Mouse (Mus musculus) macrophage (primary cell): ENCODE measurements around the gene Phb. TPM values are rescaled to one million over a fixed set of nuclear protein-coding genes. Genes with fewer than 3 reads are reported as not detected.

Experiments used
- H3K27ac ChIP-seq: fragments of 350-480 bp; formaldehyde crosslinking; 2 replicates; pipeline ENCODE4 v1.9.0; 2021
- H3K36me3 ChIP-seq: fragments of 350-480 bp; formaldehyde crosslinking; 2 replicates; pipeline ENCODE4 v1.9.0; 2021; ENCODE audit errors: inconsistent target
- H3K4me3 ChIP-seq: fragments of 350-480 bp; formaldehyde crosslinking; 2 replicates; pipeline ENCODE4 v1.9.0; 2021; ENCODE audit errors: inconsistent target
- H3K79me2 ChIP-seq: fragments of 350-480 bp; formaldehyde crosslinking; 2 replicates; pipeline ENCODE4 v1.9.0; 2021; ENCODE audit errors: inconsistent target
- WGBS: methylation state at CpG from one replicate; pipeline ENCODE4 v1.1.7; 2026; ENCODE audit warnings: inconsistent platforms; ENCODE audit not compliant: missing documents; 5-methylcytosine and 5-hydroxymethylcytosine counted together
- polyA plus RNA-seq: library from polyadenylated mRNA; stranded (reverse); fragments of 250-400 nt; gene quantifications from 3 replicates; pipeline ENCODE4 v1.2.4, GENCODE M21; 2018; ENCODE audit warnings: inconsistent platforms
- total RNA-seq, 78 experiments: library from RNA; depleted of rRNA; stranded (reverse); fragments of 250-400 nt; gene quantifications; 1 replicate in 9 of 78; 2 replicates in 24 of 78; 3 replicates in 43 of 78; 4 replicates in 2 of 78; pipeline ENCODE4 v1.2.4; 2018; ENCODE audit warnings: inconsistent platforms in 56 of 78

Gene Phb
- 100 to 1,000 TPM in 2 of 26 experiments, 10 to 100 TPM in 24; 28.4 to 130 (median 52.8) TPM for total RNA-seq (2018; cell fraction: chromatin; rRNA removed)
- 10 to 100 TPM; 33.5 to 62.3 (median 44.5) TPM for total RNA-seq (2018; cell fraction: cytosol; rRNA removed)
- 10 to 100 TPM; 16.1 to 63.1 (median 36.5) TPM for total RNA-seq (2018; cell fraction: nucleus; rRNA removed)
- 67.1 to 111 TPM (median 84.1 TPM) in 3 replicates for polyA plus RNA-seq

DNA sequence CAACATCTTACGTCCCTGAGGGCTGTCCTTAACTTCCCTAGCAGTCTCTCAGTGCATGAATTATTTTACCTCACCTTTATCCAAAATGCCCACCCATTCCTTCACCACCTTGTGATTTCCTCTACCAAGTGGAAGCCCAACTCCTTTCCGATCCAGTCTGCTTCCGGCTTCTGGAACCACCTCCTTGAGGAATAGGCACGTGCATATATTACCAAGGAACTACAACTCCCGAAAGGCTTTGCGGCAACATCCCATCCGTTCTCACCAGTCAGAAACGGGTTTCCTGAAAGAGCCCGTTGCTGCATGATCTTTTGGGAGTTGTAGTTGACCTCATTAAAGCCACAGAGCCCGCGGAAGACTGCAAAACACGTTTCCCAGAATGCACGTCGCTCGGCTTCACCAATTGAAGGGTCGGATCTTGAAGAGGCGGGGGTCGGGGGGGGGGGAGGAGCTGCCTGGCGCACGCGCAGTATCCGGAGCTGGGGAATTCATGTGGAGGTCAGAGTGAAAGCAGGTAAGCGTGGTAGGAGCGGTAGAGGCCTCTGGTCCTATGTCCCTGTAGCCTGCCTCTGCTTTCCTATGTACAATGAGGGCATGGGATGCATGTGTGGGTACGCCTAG lies at the start of gene Phb:
TSS of gene Phb (plus strand) at position 429 of the 621 bp plus-strand sequence.
- Histone ChIP-seq H3K27ac (peak within 1 kb of the TSS; percentile 50), H3K4me3 (peak within 1 kb of the TSS; percentile 97), H3K79me2 (peaks cover 17% of the 10 kb centered on the region), H3K36me3 (peaks cover 18% of the 10 kb centered on the region; the same call in 1 of the 2 replicates)
- WGBS: 3% methylated on average over 24 of the region's 25 CpGs

DNA sequence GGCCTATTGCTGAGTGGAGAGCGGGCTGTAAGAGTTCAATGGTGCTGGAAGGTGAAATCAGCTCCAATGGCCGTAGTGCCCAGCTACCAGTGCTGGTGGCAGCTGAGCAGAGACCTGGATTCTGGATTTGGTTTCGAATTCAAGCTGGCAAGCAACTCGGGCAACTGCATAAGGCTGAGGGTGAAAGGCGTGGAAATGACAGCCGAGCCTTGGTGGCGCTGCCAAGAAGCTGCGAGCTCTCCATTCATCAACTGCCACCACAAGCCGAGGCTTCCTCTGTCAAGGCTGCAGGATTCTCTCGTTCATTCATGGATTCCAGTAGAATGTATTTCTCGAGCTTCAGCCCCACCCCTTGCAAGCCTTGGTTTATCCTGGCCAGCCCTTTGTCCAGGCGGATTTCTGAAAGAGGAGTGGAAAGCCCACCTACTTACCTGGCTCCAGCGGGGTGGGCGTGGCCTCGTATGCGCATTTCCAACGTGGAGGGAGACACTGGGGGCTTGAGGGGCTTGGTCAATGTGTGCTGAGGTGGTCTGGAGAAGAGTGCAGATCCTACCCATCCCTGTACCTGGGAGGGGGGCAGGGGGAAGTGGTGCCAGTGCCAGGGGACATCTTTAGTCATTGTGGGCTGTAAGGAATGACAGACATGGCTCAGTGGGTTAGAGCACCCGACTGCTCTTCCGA lies 48.8 kb upstream of the Phb start:
- H3K79me2 ChIP-seq: no peaks in the 10 kb centered on the region
- H3K4me3 ChIP-seq: no peak overlapping the region
- H3K27ac ChIP-seq: no peak overlapping the region
- H3K36me3 ChIP-seq: no peaks in the 10 kb centered on the region
- WGBS: 72% methylated on average over 19 of the region's 19 CpGs

DNA sequence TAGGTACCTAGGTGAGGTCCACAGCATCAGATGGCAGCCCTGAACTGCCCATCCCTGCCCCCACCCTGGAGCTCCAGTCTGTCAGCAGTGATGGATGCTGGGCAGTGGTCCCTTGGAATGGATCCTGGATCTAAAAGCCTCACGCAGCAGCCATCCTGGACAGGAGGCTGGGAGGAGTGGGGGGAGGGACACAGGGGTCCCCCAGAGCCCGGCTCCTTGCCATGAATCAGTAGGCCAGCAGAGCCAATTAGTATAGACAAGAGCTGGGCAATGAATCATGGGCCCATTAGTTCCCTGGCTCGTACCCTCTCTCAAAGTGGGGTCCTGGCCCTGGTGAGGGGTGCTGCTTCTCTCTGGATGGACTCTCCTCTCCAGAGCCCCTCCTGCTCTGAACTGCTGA lies 47.7 kb upstream of the Phb start:
- Histone ChIP-seq H3K36me3 (no peaks in the 10 kb centered on the region), H3K79me2 (no peaks in the 10 kb centered on the region), H3K4me3 (no peak overlapping the region), H3K27ac (no peak overlapping the region)
- WGBS: 95% methylated on average over 3 of the region's 3 CpGs

DNA sequence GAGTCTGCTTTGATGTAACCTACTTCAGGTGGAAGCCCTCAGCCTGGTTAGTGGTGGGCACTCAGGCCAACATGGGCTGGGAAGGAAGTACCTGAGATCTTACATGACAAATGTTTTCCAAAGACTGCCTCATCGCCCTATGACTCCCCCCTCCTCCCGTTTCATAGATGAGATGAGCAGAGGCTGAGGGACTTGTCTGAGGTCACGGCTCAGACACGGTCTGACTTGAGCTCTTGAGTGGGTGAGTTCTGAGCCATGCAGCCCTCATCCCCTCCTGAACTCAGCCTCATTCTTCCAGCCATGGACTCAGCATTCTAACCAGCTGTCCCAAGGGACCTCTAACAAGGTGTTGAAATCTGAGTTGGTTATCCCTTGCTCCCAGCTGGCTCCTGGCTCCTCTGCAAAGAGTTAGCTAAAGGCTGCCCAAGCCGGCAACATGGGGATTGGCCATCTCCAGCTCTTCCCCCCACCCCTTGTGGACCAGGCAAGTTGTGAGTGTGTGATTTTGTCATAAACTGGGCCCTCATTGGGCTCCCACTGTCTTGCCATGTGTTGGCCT lies 46.8 kb upstream of the Phb start:
- no peaks in the 10 kb centered on the region for H3K79me2 ChIP-seq
- no peaks in the 10 kb centered on the region for H3K36me3 ChIP-seq
- no peak overlapping the region for H3K27ac ChIP-seq
- WGBS: 98% methylated on average over 5 of the region's 5 CpGs
- H3K4me3 ChIP-seq: no peak overlapping the region

DNA sequence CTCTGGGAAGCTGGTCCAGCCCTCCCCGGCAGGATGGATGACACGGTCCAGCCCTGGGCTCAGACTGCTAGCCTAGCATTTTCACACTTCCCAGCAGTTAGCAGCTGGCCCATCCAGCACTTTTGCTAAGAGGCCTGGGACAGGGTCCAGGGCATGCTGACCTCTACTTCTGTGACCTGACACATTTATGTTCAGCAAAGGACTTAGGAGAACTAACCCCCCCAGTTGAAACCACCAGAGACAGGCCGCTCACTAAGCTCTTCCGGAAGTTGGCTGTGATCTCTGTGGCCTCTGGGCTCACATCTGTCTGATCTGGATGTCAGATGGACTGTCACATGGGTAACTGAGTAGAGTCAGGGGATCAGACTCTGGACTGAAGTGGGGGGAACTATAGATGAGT lies 45.7 kb upstream of the Phb start:
- no peaks in the 10 kb centered on the region for H3K79me2 ChIP-seq
- H3K27ac ChIP-seq: no peak overlapping the region
- 77% methylated on average over 4 of the region's 4 CpGs for WGBS
- H3K36me3 ChIP-seq: no peaks in the 10 kb centered on the region
- H3K4me3 ChIP-seq: no peak overlapping the region

DNA sequence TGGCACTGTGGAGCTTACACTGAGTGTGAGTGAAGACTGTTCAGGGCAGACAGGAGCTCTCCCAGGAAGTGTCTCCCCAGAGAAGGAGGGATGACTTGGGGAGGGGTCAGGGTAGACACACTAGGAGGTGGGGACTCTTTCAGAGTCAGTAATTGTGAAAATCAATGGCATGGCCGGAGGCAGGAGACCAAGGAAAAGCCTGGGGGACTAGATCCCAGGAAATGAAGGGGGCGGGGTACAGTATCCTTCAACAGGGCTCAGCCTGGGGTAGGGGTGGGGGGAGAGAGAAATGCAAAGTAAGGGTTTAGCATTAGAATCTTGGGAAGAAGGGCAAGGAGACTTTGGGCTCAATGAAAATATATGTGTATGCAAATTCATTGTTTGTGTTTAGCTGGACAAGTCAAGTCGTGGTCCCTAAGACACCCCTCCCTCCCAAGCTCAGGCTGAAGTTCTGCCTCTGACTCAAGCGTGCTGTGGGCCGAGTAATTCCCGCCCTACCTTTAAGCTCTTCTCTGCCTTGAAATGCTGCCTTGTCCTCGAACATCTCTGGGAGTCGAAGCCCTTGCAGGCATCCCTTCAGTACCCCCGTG lies 45.1 kb upstream of the Phb start:
- no peaks in the 10 kb centered on the region for H3K79me2 ChIP-seq
- no peaks in the 10 kb centered on the region for H3K36me3 ChIP-seq
- H3K27ac ChIP-seq: no peak overlapping the region
- 85% methylated on average over 9 of the region's 9 CpGs for WGBS
- no peak overlapping the region for H3K4me3 ChIP-seq

DNA sequence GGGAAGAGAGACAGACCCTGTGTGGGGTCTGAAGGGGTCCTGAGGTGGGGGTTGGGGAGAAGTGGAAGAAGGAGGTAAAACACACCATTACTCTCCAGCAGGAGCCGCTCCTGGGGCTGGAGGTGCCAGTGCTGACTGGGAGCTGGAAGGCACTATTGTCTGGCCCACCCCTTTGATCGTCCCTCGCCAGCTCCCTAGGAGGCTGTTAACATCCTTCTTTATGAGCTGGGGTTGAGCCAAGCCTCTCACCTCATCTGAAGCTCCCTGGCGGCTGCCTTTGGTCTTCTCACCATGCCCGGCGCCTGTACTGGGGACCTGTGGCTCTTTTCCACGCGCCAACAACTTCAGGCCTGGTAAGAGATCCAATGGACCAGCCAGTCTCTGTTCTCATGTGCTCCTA lies 44.3 kb upstream of the Phb start:
- Histone ChIP-seq H3K27ac (no peak overlapping the region), H3K4me3 (no peak overlapping the region), H3K36me3 (no peaks in the 10 kb centered on the region), H3K79me2 (no peaks in the 10 kb centered on the region)
- WGBS: 88% methylated on average over 8 of the region's 8 CpGs

DNA sequence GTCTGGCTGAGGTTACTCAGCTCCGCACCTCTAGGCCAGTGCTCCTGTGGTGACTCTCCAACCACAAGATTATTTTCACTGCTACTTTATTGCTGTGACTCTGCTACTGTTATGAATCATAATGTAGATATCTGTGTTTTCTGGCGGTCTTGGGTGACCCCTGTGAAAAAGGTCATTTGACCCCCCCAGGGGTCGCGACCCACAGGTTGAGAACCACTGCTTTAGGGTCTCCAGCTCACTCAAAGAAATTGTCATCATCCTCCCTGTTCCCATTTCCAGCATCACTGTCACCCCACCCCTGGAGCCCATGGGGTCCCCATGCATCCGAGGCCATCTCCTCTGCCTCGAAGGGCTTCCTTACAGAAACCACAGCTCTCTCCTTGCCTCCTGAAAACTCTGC lies 36.2 kb upstream of the Phb start:
- no peak overlapping the region for H3K4me3 ChIP-seq
- WGBS: 92% methylated on average over 6 of the region's 6 CpGs
- no peak overlapping the region for H3K27ac ChIP-seq
- no peaks in the 10 kb centered on the region for H3K79me2 ChIP-seq
- no peaks in the 10 kb centered on the region for H3K36me3 ChIP-seq

DNA sequence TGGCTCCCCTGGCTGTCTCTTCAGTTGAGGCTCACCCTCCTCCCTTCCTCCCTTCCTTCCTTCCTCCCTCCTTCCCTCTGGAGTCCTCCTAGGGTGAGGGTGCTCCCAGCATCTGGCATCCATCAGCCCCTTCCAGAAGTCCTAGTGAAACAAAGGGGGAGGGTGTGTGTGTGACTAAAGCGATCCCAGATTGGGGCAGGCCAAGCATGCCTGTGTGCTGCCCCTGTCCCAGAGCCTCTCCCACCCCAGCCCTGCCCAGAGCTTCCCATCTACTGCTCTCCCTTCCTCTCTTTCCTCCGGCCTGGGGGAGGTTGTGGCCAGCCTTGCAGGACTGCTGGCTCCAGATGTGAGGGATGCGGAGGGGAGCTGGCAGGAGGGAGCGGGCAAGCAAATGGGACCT lies 35.5 kb upstream of the Phb start:
- 87% methylated on average over 4 of the region's 4 CpGs for WGBS
- H3K4me3 ChIP-seq: no peak overlapping the region
- no peaks in the 10 kb centered on the region for H3K36me3 ChIP-seq
- no peak overlapping the region for H3K27ac ChIP-seq
- no peaks in the 10 kb centered on the region for H3K79me2 ChIP-seq

DNA sequence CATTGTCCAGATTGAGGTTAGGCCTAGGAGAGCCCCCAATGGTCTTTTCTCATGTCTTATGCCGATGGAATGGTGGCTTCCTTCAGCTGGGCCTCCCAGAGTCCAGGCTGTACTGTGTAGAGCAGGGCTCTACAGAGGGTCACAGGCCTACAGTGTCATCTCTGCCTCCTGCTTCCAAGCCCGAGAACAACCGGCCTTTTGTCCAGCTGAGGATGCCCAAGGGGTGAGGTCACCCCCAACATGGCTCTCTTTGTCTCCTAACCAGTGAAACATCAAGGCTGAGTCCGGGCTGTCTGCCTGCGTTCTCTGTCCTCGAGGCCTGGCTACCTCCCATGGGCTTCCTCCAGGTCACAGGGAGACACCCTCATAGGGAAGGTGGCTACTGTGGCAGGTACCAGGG lies 34.3 kb upstream of the Phb start:
- Histone ChIP-seq H3K79me2 (no peaks in the 10 kb centered on the region), H3K36me3 (no peaks in the 10 kb centered on the region), H3K27ac (no peak overlapping the region), H3K4me3 (no peak overlapping the region)
- 91% methylated on average over 6 of the region's 6 CpGs for WGBS

DNA sequence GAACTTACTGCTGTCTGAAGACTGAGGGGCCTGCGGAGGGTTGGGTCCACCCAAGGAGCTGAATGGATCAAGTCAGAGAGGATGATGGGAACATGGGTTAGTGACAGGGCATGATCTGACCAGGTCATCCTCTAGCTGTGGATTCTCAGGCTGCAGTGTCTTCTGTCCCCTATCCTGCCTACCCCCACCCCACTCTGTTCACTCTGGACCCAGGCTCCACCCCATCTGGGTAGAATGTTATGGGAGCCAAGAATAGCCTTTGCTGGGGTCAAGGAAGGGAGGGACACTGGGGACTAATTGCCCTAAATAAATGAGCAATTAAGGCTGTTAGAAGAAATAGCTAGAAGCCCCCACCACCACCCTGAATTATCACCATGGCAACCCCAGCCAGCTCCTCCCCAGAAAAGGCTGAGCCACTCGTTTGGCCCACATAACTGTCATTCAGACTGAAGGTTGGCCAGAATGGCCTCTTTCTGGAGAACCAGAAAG lies 33.2 kb upstream of the Phb start:
- H3K4me3 ChIP-seq: no peak overlapping the region
- WGBS: 91% methylated on average over 2 of the region's 2 CpGs
- H3K79me2 ChIP-seq: no peaks in the 10 kb centered on the region
- no peak overlapping the region for H3K27ac ChIP-seq
- no peaks in the 10 kb centered on the region for H3K36me3 ChIP-seq

DNA sequence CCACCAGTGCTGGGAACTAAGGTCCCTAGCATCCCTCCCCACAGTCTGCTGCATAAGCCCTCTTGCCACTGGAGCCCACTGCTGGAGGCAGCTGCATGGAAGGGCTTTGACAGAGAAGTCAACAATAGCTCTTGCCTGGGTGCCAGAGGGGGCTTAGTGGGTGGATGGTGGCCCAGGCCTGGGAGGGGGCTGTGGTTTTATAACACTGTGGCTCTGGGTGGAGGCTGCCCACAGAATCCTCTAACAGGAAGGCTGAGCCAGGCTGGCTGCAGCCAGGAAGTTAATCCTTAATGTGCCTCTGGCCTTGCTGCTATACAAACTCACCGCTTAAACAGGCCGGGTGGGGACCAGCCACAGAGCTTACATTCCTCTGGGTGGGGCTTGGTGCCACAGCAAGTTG lies 31.7 kb upstream of the Phb start:
- WGBS: 0% methylated on average over 2 of the region's 2 CpGs

DNA sequence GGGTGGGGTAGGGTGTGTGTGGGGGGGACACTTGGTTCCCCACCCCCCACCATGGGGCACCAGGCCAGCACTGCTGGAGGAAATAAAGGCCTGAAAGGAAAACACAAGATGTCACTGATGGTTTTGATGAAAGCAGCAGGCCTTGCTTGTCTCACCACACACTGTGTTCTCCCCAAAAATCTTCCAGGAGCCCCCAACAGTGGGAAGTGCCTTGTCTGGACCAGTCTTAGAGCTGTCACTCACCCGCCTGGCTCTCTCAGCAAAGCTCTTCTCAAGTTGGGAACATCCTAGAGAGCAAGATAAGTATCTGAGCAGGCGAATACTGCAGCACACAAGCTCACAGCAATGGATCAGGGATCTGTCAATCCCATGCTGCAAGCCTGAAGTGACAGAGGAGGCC lies 26.0 kb upstream of the Phb start:
- H3K4me3 ChIP-seq: no peak overlapping the region
- H3K27ac ChIP-seq: no peak overlapping the region
- no peaks in the 10 kb centered on the region for H3K36me3 ChIP-seq
- no peaks in the 10 kb centered on the region for H3K79me2 ChIP-seq
- 90% methylated on average over 2 of the region's 2 CpGs for WGBS

More for the DNA sequence above, 31.7 kb upstream of the Phb start:
- H3K36me3 ChIP-seq: no peaks in the 10 kb centered on the region
- no peak overlapping the region for H3K4me3 ChIP-seq
- no peak overlapping the region for H3K27ac ChIP-seq
- H3K79me2 ChIP-seq: no peaks in the 10 kb centered on the region

DNA sequence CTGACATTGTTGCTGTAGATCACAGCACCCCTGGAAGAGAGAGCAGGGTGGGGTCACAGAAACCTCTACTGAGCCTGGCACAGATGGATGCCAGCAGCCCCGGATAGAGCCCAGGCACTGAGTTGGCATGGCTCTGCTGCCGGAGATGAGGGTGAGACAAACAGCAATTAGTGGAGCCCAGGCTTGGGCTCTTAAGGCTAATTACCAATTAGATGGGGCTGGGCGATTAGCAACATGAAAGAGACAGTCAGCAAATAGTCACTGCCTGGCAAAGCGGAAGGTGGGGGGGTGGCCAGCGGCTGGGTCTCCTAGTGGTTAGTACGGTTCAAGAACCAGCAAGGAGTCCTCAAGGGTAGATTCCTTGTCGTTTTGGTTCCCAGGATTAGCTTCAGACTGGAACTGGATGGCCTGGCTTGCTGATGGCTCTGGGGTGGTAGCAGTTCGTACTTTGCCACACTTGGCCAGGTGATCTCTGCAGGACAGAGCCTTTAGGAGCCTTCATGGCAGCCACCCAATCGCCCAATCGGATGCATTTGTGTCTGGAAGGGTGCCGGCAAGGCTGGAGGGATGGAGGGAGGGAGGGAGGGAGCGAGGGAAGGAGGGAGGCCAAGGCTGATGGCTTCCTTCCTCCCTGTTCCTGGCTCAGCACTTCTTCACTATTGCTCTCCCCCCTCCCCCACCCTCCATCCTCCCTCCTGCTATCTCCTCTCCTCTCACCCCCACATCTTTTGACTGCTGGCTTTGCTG lies 24.1 kb upstream of the Phb start:
- 61% methylated on average over 11 of the region's 12 CpGs for WGBS
- Histone ChIP-seq H3K27ac (no peak overlapping the region), H3K4me3 (no peak overlapping the region), H3K36me3 (no peaks in the 10 kb centered on the region), H3K79me2 (no peaks in the 10 kb centered on the region)
